Comparison of ENCODE assay signal across 15 mouse cellular contexts in genomic region chr16:32019678-32020077, GRCm38 (mm10).
"Had no signal": no experiment of that assay in that cellular context is flagged by ENCODE, and none has a peak within 500 bp of the region (broad histone marks: within the 10 kb centered on the region; RNA-seq: fewer than 3 reads in every experiment).

No protein-coding gene starts in this region.

- DNase-seq: gastrocnemius, postnatal 10 days; gastrocnemius, postnatal 25 days; heart, adult 18-20 months; heart, postnatal 10 days; heart, postnatal 4 days; kidney, adult 18-20 months; kidney, adult 8-10 months; kidney, postnatal 10 days; kidney, postnatal 25 days; kidney, postnatal 4 days; left cerebral cortex, postnatal 4 days had no signal

- ATAC-seq: hindbrain, embryonic 16.5 days; intestine, embryonic 15.5 days; intestine, postnatal 0 days; liver, embryonic 12.5 days had no signal
